Comparison of ENCODE assay signal across 15 mouse cellular contexts in the genomic region with DNA sequence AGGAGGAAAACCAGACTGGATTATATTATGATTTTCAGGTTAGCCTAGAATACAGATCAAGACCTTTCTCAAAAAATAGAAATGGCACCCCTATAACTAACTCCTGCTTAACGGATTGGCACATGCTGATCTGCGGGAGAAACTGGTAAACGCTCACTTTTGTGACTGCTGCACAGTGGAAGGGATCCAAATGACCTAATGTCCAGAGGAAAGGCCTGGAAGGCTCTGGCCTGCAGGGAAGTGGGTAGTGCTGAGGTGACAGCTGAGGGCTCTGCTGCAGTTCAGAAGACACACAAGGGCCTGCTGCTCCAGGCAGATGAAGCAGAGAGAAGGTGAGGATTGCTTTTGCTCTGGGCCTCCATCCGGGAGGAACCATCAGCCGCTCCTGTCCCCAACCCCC.
"Had no signal": no experiment of that assay in that cellular context is flagged by ENCODE, and none has a peak within 500 bp of the region (broad histone marks: within the 10 kb centered on the region; RNA-seq: fewer than 3 reads in every experiment).

No protein-coding gene starts in this region.

- H3K9ac ChIP-seq: liver, embryonic 15.5 days; liver, postnatal 0 days; lung, embryonic 14.5 days; midbrain, embryonic 13.5 days; midbrain, embryonic 15.5 days; neural tube, embryonic 12.5 days had no signal

- H3K4me2 ChIP-seq: liver, embryonic 15.5 days; lung, embryonic 14.5 days; midbrain, embryonic 11.5 days; midbrain, embryonic 13.5 days; midbrain, embryonic 15.5 days; neural tube, embryonic 12.5 days had no signal

- DNase-seq: liver, postnatal 0 days; lung, embryonic 14.5 days; right cerebral cortex, postnatal 25 days; right cerebral cortex, postnatal 4 days; spleen, adult 18-20 months; thymus, adult 18-20 months; thymus, postnatal 14 days; thymus, postnatal 36 days had no signal

- H3K9me3 ChIP-seq: liver, embryonic 15.5 days; midbrain, embryonic 13.5 days; midbrain, embryonic 15.5 days; neural tube, embryonic 12.5 days had no signal

- H3K27me3 ChIP-seq: liver, embryonic 15.5 days; megakaryocyte, embryonic 14.5 days; midbrain, embryonic 13.5 days; midbrain, embryonic 15.5 days; neural tube, embryonic 12.5 days had no signal

- H3K4me3 ChIP-seq: liver, embryonic 15.5 days; megakaryocyte, embryonic 14.5 days; midbrain, embryonic 13.5 days; midbrain, embryonic 15.5 days; neural tube, embryonic 12.5 days had no signal

- H3K27ac ChIP-seq: liver, embryonic 15.5 days; macrophage; midbrain, embryonic 13.5 days; midbrain, embryonic 15.5 days; neural tube, embryonic 12.5 days had no signal

- ATAC-seq: liver, postnatal 0 days; midbrain, embryonic 13.5 days; midbrain, embryonic 15.5 days had no signal

- H3K36me3 ChIP-seq: liver, embryonic 15.5 days; midbrain, embryonic 13.5 days; midbrain, embryonic 15.5 days; neural tube, embryonic 12.5 days had no signal

- H3K4me1 ChIP-seq: liver, embryonic 15.5 days; megakaryocyte, embryonic 14.5 days; midbrain, embryonic 13.5 days; midbrain, embryonic 15.5 days; neural tube, embryonic 12.5 days had no signal
